Mouse (Mus musculus): ENCODE measurements at regions not wholly inside any gene's neighbourhood (a gene's known extent, or its start where the extent isn't known, plus 50 kb on each side); places are given as distances from the start of the nearest gene placed in this dataset.

DNA sequence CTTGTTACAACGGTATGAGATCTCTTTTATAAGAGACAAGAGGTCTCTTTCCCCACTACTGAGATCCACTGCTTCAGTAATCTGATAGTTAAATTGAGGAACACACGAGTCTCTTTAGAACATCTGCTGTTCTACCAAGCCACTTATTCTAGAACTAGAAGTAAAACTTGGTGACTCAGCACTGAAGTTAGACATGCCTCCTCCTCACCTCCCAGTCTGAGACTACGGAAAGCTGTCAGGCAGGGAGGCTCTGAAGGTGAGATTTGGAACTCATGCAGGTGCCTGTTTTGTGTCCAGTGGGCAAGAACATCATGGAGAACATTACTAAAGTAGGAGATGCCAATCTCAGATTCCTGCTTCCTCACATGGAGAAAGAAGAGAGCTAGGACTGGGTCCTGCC is 262.6 kb downstream of the Rnf152 start:
- no peak overlapping the region for H3K4me2 ChIP-seq (ENCODE audit: low read depth, low read length, severe bottlenecking)
- no peaks in the 10 kb centered on the region for H3K9me3 ChIP-seq (ENCODE audit: control insufficient read depth, low read length)
- no peak for ATAC-seq (replicated peaks; ENCODE audit: low FRiP score)
- no peaks in the 10 kb centered on the region for H3K4me1 ChIP-seq (replicated peaks; ENCODE audit: control insufficient read depth, insufficient read depth, low read length)
- no peak overlapping the region for H3K27ac ChIP-seq (ENCODE audit: low read depth, low read length)
- H3K9ac ChIP-seq (ENCODE audit: low read length) = no peak overlapping the region
- H3K4me3 ChIP-seq (ENCODE audit: low read depth, low read length) = no peak overlapping the region
- no peak for DNase-seq (ENCODE audit: low spot score)
- H3K36me3 ChIP-seq (ENCODE audit: control insufficient read depth, insufficient read depth, low read length) = no peaks in the 10 kb centered on the region
- 90% methylated on average over 3 of the region's 3 CpGs for WGBS
- no peaks in the 10 kb centered on the region for H3K27me3 ChIP-seq (ENCODE audit: control insufficient read depth, insufficient read depth, low read length)

DNA sequence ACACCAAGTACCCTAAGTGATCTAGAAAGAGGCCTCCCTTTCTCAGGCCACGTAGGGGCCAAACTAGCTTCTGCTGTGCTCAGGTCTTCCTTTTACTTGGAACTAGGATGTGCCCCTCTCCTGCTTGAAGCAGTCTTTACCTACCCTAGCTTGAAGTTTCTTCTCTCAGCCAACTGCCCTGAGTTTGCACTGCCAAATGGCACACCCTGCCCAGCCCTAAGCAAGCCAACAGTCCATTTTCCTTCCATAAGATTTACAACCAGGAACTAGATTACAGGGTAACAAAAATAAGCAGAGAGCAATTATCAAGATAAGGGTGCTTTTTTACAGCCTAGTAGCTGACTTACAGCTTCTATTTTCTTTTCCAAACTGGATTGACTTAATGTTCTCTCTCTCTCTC is 263.5 kb downstream of the Rnf152 start:
- H3K27me3 ChIP-seq (ENCODE audit: control insufficient read depth, insufficient read depth, low read length) = no peaks in the 10 kb centered on the region
- no peaks in the 10 kb centered on the region for H3K36me3 ChIP-seq (ENCODE audit: control insufficient read depth, insufficient read depth, low read length)
- H3K27ac ChIP-seq (ENCODE audit: low read depth, low read length) = no peak overlapping the region
- no peaks in the 10 kb centered on the region for H3K4me1 ChIP-seq (replicated peaks; ENCODE audit: control insufficient read depth, insufficient read depth, low read length)
- H3K9ac ChIP-seq (ENCODE audit: low read length) = no peak overlapping the region
- no peak for DNase-seq (ENCODE audit: low spot score)
- no peak overlapping the region for H3K4me2 ChIP-seq (ENCODE audit: low read depth, low read length, severe bottlenecking)
- WGBS = 83% methylated on average over 1 of the region's 1 CpGs
- H3K4me3 ChIP-seq (ENCODE audit: low read depth, low read length) = no peak overlapping the region
- ATAC-seq (replicated peaks; ENCODE audit: low FRiP score) = peak; percentile 22; the same call in 1 of the 2 replicates
- H3K9me3 ChIP-seq (ENCODE audit: control insufficient read depth, low read length) = no peaks in the 10 kb centered on the region

DNA sequence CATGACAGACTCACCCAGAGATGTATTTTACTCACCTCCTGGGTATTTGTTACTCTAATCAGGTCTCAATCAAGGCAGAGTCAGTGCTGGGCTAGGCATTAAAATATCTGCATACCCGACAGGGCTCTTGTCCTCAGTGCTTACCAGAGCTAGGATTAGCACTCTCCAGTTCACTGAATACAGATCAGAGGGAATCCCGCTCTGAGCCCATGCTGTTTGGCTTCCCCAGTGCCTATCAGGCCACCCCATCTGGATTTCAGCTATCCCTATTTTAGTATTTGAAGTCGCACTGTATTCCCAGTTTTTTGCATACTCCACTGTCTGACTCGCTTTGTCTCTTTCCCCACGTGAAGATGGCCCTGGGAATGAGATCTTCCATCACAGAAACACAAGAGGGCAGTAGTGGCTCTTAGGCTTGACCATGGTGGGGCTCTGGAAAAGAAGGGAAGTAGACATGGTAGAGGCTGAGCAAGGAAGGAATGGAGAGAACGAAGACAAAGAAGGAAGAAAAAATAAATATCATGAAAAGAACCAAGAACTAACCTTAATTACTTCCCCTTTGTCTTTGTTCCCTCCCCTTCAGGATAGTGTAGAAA is 264.1 kb downstream of the Rnf152 start:
- DNase-seq (ENCODE audit: low spot score) = no peak
- no peak overlapping the region for H3K4me2 ChIP-seq (ENCODE audit: low read depth, low read length, severe bottlenecking)
- H3K4me3 ChIP-seq (ENCODE audit: low read depth, low read length) = no peak overlapping the region
- H3K27ac ChIP-seq (ENCODE audit: low read depth, low read length) = no peak overlapping the region
- H3K9ac ChIP-seq (ENCODE audit: low read length) = no peak overlapping the region
- WGBS = 15% methylated on average over 6 of the region's 6 CpGs
- H3K36me3 ChIP-seq (ENCODE audit: control insufficient read depth, insufficient read depth, low read length) = no peaks in the 10 kb centered on the region
- no peaks in the 10 kb centered on the region for H3K9me3 ChIP-seq (ENCODE audit: control insufficient read depth, low read length)
- ATAC-seq (replicated peaks; ENCODE audit: low FRiP score) = peak; percentile 75
- H3K4me1 ChIP-seq (replicated peaks; ENCODE audit: control insufficient read depth, insufficient read depth, low read length) = no peaks in the 10 kb centered on the region
- no peaks in the 10 kb centered on the region for H3K27me3 ChIP-seq (ENCODE audit: control insufficient read depth, insufficient read depth, low read length)

DNA sequence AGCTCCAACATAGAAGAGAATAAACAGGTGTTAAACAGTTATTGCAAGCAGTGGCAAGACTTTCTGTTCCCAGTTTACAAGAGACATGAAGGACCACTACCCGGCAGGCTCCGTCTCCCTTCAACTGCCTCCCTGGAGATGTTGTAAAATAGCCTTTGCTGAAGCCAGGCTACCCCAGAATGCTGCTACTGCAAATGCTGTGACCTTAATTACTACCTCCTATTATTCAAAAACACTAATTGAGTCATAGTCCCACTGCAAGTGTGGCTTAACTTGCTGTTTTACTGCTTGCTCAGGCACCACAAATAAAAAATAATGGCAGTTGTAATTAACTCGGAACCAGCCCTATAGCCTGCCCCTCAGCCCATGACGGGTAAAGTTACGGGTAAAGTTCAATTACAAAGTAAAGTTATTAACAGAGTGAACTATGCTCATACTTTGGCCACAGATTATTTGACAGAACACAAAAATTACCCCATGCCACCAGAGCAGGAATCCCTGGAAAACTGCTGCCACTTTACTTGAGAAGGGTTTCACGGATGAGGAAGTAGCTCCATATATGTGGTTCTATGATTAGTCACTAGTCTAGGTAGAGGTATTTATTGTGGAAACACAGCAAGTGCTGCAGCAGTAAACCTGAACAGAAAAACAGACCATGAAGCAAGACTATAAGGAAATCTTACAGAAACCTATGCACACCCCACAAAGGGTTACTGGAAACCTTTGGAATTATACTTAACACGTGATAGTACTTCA is 267.6 kb downstream of the Rnf152 start:
- Histone ChIP-seq H3K9ac (ENCODE audit: low read length) (no peak overlapping the region), H3K4me1 (replicated peaks; ENCODE audit: control insufficient read depth, insufficient read depth, low read length) (no peaks in the 10 kb centered on the region), H3K36me3 (ENCODE audit: control insufficient read depth, insufficient read depth, low read length) (no peaks in the 10 kb centered on the region), H3K27ac (ENCODE audit: low read depth, low read length) (no peak overlapping the region), H3K4me3 (ENCODE audit: low read depth, low read length) (no peak overlapping the region), H3K4me2 (ENCODE audit: low read depth, low read length, severe bottlenecking) (no peak overlapping the region), H3K27me3 (ENCODE audit: control insufficient read depth, insufficient read depth, low read length) (no peaks in the 10 kb centered on the region), H3K9me3 (ENCODE audit: control insufficient read depth, low read length) (no peaks in the 10 kb centered on the region)
- 68% methylated on average over 7 of the region's 7 CpGs for WGBS
- no peak for ATAC-seq (replicated peaks; ENCODE audit: low FRiP score)
- no peak for DNase-seq (ENCODE audit: low spot score)

DNA sequence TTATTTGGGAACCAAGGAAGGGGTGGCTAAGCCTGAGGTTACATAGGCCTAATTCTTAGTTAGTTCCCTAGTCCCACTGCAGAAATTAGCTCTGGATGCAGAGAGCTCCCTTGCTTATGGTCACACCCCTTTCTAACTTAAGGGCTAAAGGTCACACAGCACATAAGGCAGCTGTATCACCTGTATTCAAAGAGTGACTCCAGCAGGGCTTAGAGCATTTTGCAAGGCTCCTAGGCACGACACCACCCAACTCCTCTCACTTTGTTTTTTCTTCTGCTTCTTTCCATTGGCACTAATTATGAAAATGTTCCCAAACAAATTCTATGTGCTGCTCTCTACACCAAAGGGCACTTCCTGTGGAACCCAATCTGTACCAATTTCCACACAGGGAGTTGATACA is 268.9 kb downstream of the Rnf152 start:
- H3K4me2 ChIP-seq (ENCODE audit: low read depth, low read length, severe bottlenecking) = no peak overlapping the region
- H3K4me1 ChIP-seq (replicated peaks; ENCODE audit: control insufficient read depth, insufficient read depth, low read length) = no peaks in the 10 kb centered on the region
- no peak for ATAC-seq (replicated peaks; ENCODE audit: low FRiP score)
- H3K27me3 ChIP-seq (ENCODE audit: control insufficient read depth, insufficient read depth, low read length) = no peaks in the 10 kb centered on the region
- H3K4me3 ChIP-seq (ENCODE audit: low read depth, low read length) = no peak overlapping the region
- DNase-seq (ENCODE audit: low spot score) = no peak
- H3K9ac ChIP-seq (ENCODE audit: low read length) = no peak overlapping the region
- no peak overlapping the region for H3K27ac ChIP-seq (ENCODE audit: low read depth, low read length)
- no peaks in the 10 kb centered on the region for H3K9me3 ChIP-seq (ENCODE audit: control insufficient read depth, low read length)
- WGBS = 77% methylated on average over 1 of the region's 1 CpGs
- no peaks in the 10 kb centered on the region for H3K36me3 ChIP-seq (ENCODE audit: control insufficient read depth, insufficient read depth, low read length)

DNA sequence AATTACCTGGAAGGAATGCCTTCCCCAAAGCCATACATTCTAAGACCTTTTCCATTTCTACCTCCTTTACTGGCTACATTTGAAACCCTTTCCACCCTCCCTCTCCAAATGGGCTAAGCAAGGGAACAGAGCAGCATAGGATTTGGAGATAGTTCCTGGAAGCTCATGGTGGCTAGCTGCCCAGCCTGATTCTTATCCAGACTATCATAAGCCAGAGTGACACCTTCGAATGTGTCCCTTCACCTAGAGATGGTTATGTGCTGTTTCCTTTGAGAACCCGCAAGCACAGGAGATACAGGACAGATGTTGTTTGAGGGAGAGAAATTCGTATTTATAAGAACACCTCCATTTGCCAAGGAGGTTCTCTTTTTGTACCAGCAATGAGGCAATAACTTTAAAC is 272.0 kb downstream of the Rnf152 start:
- Histone ChIP-seq H3K27me3 (ENCODE audit: control insufficient read depth, insufficient read depth, low read length) (no peaks in the 10 kb centered on the region), H3K9me3 (ENCODE audit: control insufficient read depth, low read length) (no peaks in the 10 kb centered on the region), H3K27ac (ENCODE audit: low read depth, low read length) (no peak overlapping the region), H3K4me3 (ENCODE audit: low read depth, low read length) (no peak overlapping the region), H3K4me2 (ENCODE audit: low read depth, low read length, severe bottlenecking) (no peak overlapping the region), H3K4me1 (replicated peaks; ENCODE audit: control insufficient read depth, insufficient read depth, low read length) (no peaks in the 10 kb centered on the region), H3K36me3 (ENCODE audit: control insufficient read depth, insufficient read depth, low read length) (no peaks in the 10 kb centered on the region), H3K9ac (ENCODE audit: low read length) (no peak overlapping the region)
- 89% methylated on average over 3 of the region's 3 CpGs for WGBS
- ATAC-seq (replicated peaks; ENCODE audit: low FRiP score) = no peak
- no peak for DNase-seq (ENCODE audit: low spot score)

DNA sequence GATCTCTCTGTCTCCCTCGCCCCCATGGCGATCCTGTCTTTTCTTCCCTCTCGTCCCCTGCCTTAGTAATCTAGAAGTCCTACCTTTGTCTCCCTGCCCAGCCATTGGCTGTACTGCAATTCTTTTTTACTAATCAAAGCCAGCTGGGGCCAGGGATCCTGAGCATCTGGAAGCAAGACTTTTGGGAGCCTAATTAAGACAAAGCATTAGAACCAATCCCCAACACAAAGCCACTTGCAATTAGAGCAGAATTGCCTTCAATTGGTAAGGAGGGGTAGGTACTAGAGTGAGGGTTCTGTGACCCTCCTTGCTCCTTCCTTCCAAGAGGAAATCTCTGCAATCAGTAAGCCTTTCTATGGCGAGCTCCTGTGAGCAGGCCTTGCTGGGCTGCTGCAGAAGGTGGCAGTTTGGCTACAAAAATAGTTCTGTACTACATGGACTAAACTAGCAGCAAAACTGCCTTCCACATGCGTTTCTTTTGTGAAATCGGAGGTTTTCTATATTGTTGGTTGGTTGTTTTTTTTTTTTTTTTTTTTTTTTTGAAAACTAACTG is 272.9 kb downstream of the Rnf152 start:
- no peaks in the 10 kb centered on the region for H3K9me3 ChIP-seq (ENCODE audit: control insufficient read depth, low read length)
- H3K4me2 ChIP-seq (ENCODE audit: low read depth, low read length, severe bottlenecking) = no peak overlapping the region
- H3K27ac ChIP-seq (ENCODE audit: low read depth, low read length) = no peak overlapping the region
- H3K27me3 ChIP-seq (ENCODE audit: control insufficient read depth, insufficient read depth, low read length) = no peaks in the 10 kb centered on the region
- no peaks in the 10 kb centered on the region for H3K4me1 ChIP-seq (replicated peaks; ENCODE audit: control insufficient read depth, insufficient read depth, low read length)
- ATAC-seq (replicated peaks; ENCODE audit: low FRiP score) (no peak), DNase-seq (ENCODE audit: low spot score) (no peak)
- H3K36me3 ChIP-seq (ENCODE audit: control insufficient read depth, insufficient read depth, low read length) = no peaks in the 10 kb centered on the region
- no peak overlapping the region for H3K4me3 ChIP-seq (ENCODE audit: low read depth, low read length)
- H3K9ac ChIP-seq (ENCODE audit: low read length) = no peak overlapping the region
- WGBS = 56% methylated on average over 6 of the region's 6 CpGs

DNA sequence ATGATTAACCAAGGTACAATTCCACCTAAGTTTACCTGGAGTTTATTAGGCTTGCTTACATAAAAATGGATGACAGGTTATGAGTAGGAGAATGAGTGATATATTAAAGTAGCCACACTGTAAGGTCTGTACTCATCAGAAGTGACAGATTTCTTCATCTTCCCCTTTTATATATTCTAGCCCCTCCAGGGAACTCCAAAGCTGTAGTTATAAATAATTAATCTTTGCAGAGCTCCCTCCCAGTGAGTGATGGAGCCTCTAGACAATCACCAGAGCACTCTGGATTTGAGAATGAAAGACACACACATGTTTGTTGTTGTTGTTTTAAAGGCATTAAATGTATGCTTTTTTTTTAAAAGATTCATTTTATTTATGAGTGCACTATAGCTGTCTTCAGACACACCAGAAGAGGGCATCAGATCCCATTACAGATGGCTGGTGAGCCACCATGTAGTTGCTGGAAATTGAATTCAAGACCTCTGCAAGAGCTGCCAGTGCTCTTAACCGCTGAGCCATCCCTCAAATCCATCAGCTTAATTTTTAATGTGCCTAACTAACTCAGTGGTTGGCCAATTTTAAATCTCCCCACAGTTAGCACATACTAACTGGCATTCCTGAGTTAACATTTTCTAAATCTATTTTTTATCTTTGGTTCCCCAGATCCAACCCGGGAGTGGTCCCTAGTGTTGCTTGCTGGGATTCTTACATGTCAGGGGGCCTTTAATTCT is 273.5 kb downstream of the Rnf152 start:
- H3K27me3 ChIP-seq (ENCODE audit: control insufficient read depth, insufficient read depth, low read length) = no peaks in the 10 kb centered on the region
- no peak overlapping the region for H3K27ac ChIP-seq (ENCODE audit: low read depth, low read length)
- H3K4me3 ChIP-seq (ENCODE audit: low read depth, low read length) = no peak overlapping the region
- H3K9ac ChIP-seq (ENCODE audit: low read length) = no peak overlapping the region
- no peaks in the 10 kb centered on the region for H3K36me3 ChIP-seq (ENCODE audit: control insufficient read depth, insufficient read depth, low read length)
- DNase-seq (ENCODE audit: low spot score) = no peak
- no peak for ATAC-seq (replicated peaks; ENCODE audit: low FRiP score)
- no peak overlapping the region for H3K4me2 ChIP-seq (ENCODE audit: low read depth, low read length, severe bottlenecking)
- WGBS = 79% methylated on average over 2 of the region's 2 CpGs
- H3K9me3 ChIP-seq (ENCODE audit: control insufficient read depth, low read length) = no peaks in the 10 kb centered on the region
- no peaks in the 10 kb centered on the region for H3K4me1 ChIP-seq (replicated peaks; ENCODE audit: control insufficient read depth, insufficient read depth, low read length)

Measured in forebrain, embryonic 11.5 days (tissue).